Mouse (Mus musculus): Measurements from ENCODE around the gene Psmd13. TPM values are rescaled to one million over a fixed set of nuclear protein-coding genes. Genes with fewer than 3 reads are reported as not detected.
"Not testable (repeated sequence)": the region's sequence is repeated elsewhere in the genome, so short reads cannot be mapped to it uniquely, and the experiment has no call there.

The Psmd13 gene
- polyA plus RNA-seq, 1 experiment from 2014 or later: 197 TPM

DNA sequence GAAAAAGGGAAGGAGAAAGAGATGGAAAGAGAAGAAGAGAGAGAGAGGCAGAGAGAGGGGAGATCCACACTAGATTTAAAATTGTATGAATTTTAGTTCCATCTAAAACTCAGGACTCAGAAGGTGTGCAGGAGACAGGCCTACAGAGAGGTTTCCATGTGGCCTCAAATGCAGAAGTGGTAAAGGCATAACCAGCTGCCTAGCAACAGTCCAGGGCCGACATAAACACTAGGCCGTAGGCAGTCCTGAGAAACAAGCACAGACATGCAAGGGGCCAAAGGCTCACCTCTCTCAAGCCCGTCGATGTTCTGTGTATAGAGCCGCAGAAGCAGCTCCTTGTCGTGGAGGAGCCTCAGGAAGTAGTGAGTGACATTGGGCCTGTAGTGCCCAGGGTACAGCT lies 4.4 kb upstream of the Psmd13 start:
- Histone ChIP-seq H3K4me1 (ENCODE audit: control insufficient read depth, insufficient read depth, low read length) (peaks cover 11% of the 10 kb centered on the region), H3K4me2 (ENCODE audit: low read depth, low read length) (no peak overlapping the region), H3K9ac (ENCODE audit: low read depth, low read length) (no peak overlapping the region), H3K27ac (ENCODE audit: low read length) (no peak overlapping the region), H3K36me3 (ENCODE audit: control insufficient read depth, insufficient read depth, low read length) (peaks cover 5% of the 10 kb centered on the region; the same call in 1 of the 2 replicates), H3K4me3 (ENCODE audit: low read length) (no peak overlapping the region), H3K9me3 (ENCODE audit: control insufficient read depth, low read length) (no peaks in the 10 kb centered on the region), H3K27me3 (replicated peaks; ENCODE audit: control insufficient read depth, insufficient read depth, low read length) (no peaks in the 10 kb centered on the region)
- 78% methylated on average over 6 of the region's 6 CpGs for WGBS
- no peak for ATAC-seq

DNA sequence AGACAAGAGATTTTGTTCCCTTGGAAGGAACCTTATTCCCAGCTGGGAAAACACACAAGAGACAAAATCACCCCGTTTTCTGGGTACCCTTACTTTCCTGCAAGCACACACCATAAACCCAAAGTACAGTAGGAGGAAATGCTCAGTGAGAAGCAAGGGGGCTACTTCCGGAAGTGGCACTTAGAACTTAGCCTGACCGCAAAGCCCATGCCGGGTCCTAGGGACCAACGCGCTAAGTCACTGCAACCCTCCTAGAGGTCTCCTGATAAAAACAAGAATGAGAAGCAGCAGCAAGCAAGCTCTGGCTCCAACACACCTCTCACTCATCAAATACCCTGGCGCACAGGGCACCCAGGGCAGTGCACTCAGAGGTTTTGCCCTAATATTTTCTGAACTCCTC lies 2.4 kb upstream of the Psmd13 start:
- Histone ChIP-seq H3K9ac (ENCODE audit: low read depth, low read length) (no peak overlapping the region), H3K27me3 (replicated peaks; ENCODE audit: control insufficient read depth, insufficient read depth, low read length) (no peaks in the 10 kb centered on the region), H3K27ac (ENCODE audit: low read length) (no peak overlapping the region), H3K4me1 (ENCODE audit: control insufficient read depth, insufficient read depth, low read length) (peaks cover 15% of the 10 kb centered on the region), H3K4me2 (ENCODE audit: low read depth, low read length) (no peak overlapping the region), H3K36me3 (ENCODE audit: control insufficient read depth, insufficient read depth, low read length) (peaks cover 4% of the 10 kb centered on the region; the same call in 1 of the 2 replicates), H3K4me3 (ENCODE audit: low read length) (no peak overlapping the region), H3K9me3 (ENCODE audit: control insufficient read depth, low read length) (no peaks in the 10 kb centered on the region)
- 85% methylated on average over 7 of the region's 7 CpGs for WGBS
- no peak for ATAC-seq

DNA sequence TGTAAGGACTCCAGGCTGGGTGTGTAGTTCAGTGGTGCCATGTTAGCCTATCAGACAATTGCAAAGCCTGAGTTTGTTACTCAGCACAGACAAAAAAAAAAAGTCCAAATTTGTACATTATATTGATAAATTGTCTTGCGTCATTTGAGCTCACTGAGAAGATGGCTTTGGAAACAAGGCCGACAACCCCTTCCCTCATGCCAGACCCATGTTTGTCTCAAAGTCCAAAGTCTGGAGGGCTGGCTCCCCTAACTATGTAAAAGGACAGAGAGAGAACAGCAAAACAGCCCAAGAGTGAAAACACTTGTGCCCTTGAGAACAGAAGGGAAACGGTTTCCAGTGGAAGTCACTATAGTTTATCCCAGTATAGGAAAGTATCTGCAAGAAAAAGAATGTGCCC lies 1.3 kb upstream of the Psmd13 start:
- Histone ChIP-seq H3K36me3 (ENCODE audit: control insufficient read depth, insufficient read depth, low read length) (no peaks in the 10 kb centered on the region), H3K27ac (ENCODE audit: low read length) (peak overlapping the region; percentile 64; the same call in 1 of the 2 replicates), H3K4me3 (ENCODE audit: low read length) (no peak overlapping the region), H3K27me3 (replicated peaks; ENCODE audit: control insufficient read depth, insufficient read depth, low read length) (no peaks in the 10 kb centered on the region), H3K4me2 (ENCODE audit: low read depth, low read length) (peak overlapping the region; percentile 50; the same call in 1 of the 2 replicates), H3K4me1 (ENCODE audit: control insufficient read depth, insufficient read depth, low read length) (peaks cover 15% of the 10 kb centered on the region), H3K9ac (ENCODE audit: low read depth, low read length) (peak overlapping the region; percentile 27; the same call in 1 of the 2 replicates), H3K9me3 (ENCODE audit: control insufficient read depth, low read length) (no peaks in the 10 kb centered on the region)
- no peak for ATAC-seq
- 63% methylated on average over 3 of the region's 3 CpGs for WGBS

DNA sequence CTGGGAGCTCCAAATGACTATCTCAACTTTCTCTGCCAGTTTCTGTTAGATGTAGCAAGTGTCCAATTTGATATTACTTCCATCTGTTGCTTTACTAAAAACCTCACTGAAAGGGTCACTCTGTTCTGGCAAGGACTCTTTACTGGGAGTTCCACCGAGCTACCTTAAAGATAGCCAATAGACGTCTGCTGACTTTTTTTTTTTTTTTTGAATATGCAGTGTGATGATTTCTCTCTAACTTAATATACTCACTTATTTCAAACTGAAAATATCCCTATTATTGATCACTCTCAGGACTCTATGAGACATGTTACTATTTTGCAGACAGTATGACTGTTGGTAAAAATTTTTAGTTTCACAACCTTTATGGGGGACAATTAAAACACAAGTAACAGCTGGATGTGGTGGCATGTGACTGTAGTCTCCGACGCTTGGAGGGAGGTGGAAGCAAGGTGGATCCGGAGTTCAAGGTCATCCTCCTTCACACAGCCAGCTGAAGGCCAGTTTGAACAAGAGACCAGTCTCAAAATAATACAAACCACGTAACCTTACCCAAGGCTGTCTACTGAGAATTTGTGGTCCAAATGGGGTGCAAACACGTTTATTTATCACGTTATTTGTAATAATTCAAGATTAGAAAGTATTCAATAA lies 778 bp upstream of the Psmd13 start:
- Histone ChIP-seq H3K9me3 (ENCODE audit: control insufficient read depth, low read length) (no peaks in the 10 kb centered on the region), H3K27ac (ENCODE audit: low read length) (peak overlapping the region; percentile 64; the same call in 1 of the 2 replicates), H3K36me3 (ENCODE audit: control insufficient read depth, insufficient read depth, low read length) (no peaks in the 10 kb centered on the region), H3K9ac (ENCODE audit: low read depth, low read length) (peak overlapping the region; percentile 84), H3K4me2 (ENCODE audit: low read depth, low read length) (peak overlapping the region; percentile 50), H3K4me3 (ENCODE audit: low read length) (peak overlapping the region; percentile 81), H3K4me1 (ENCODE audit: control insufficient read depth, insufficient read depth, low read length) (peaks cover 15% of the 10 kb centered on the region), H3K27me3 (replicated peaks; ENCODE audit: control insufficient read depth, insufficient read depth, low read length) (no peaks in the 10 kb centered on the region)
- peak; percentile 8 for ATAC-seq
- 11% methylated on average over 8 of the region's 8 CpGs for WGBS

DNA sequence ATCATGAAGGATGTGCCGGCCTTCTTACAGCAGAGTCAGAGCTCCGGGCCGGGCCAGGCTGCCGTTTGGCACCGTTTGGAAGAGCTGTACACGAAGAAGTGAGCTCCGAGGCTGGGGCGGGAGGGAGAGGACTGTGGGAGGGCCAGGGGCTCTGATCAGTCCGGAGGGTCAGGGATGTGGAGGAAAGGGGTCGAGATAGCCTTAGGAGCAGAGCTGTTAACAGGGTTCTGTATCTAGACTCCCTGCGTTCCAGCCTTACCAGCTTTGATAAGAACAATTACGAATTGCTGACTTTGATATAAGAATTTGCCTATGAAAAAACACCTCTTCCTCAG lies 668 bp downstream of the Psmd13 start:
- Histone ChIP-seq H3K4me2 (ENCODE audit: low read depth, low read length) (peak overlapping the region; percentile 50), H3K36me3 (ENCODE audit: control insufficient read depth, insufficient read depth, low read length) (no peaks in the 10 kb centered on the region), H3K27ac (ENCODE audit: low read length) (peak overlapping the region; percentile 40), H3K4me1 (ENCODE audit: control insufficient read depth, insufficient read depth, low read length) (peaks cover 15% of the 10 kb centered on the region), H3K9me3 (ENCODE audit: control insufficient read depth, low read length) (no peaks in the 10 kb centered on the region), H3K27me3 (replicated peaks; ENCODE audit: control insufficient read depth, insufficient read depth, low read length) (no peaks in the 10 kb centered on the region), H3K4me3 (ENCODE audit: low read length) (peak overlapping the region; percentile 81), H3K9ac (ENCODE audit: low read depth, low read length) (peak overlapping the region; percentile 84)
- WGBS: under 1% methylated on average over 12 of the region's 12 CpGs
- no peak; the same call in 1 of the 2 replicates for ATAC-seq

DNA sequence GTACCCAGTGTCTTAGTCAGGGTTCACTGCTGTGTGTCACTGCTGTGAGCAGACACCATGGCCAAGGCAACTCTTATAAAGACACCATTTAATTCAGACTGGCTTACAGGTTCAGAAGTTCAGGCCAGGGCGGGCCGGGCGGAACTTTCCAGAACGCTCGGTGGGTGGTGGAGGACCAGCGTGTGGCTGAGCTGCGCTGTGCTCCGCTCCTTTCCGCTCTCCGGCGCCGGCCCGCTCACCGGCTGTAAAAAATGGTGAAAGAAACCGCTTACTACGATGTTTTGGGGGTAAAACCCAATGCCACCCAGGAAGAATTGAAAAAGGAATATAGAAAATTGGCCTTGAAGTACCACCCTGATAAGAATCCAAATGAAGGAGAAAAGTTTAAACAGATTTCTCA lies 8.9 kb downstream of the Psmd13 start:
- not testable (repeated sequence) for ATAC-seq; H3K4me3 ChIP-seq (ENCODE audit: low read length)

DNA sequence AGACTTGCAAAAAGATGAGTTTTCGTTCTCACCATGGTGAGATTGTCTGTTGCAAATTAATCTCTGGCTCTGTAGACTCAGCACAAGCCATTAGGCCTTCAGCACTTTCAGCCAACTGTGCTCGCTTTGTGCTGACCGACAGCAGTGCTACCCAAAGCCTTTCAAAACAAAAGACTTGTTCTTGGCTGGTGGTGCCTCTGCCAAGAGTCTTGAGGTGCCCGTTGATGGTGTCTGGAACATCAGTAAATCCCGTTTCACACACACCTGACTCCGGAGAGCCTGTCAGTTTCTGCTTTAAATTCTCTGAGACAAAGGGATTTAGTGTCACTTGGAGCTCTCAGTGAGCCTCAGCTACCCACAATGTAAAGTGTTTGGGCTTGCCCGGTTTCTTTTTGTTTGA lies 12.3 kb downstream of the Psmd13 start:
- 91% methylated on average over 7 of the region's 7 CpGs for WGBS
- H3K4me1 ChIP-seq (ENCODE audit: control insufficient read depth, insufficient read depth, low read length): no peaks in the 10 kb centered on the region
- no peaks in the 10 kb centered on the region for H3K9me3 ChIP-seq (ENCODE audit: control insufficient read depth, low read length)
- H3K4me2 ChIP-seq (ENCODE audit: low read depth, low read length): no peak overlapping the region
- no peak overlapping the region for H3K9ac ChIP-seq (ENCODE audit: low read depth, low read length)
- peaks cover 4% of the 10 kb centered on the region; the same call in 1 of the 2 replicates for H3K36me3 ChIP-seq (ENCODE audit: control insufficient read depth, insufficient read depth, low read length)
- no peak overlapping the region for H3K27ac ChIP-seq (ENCODE audit: low read length)
- no peak overlapping the region for H3K4me3 ChIP-seq (ENCODE audit: low read length)
- H3K27me3 ChIP-seq (replicated peaks; ENCODE audit: control insufficient read depth, insufficient read depth, low read length): no peaks in the 10 kb centered on the region
- ATAC-seq: no peak

More for the DNA sequence above, 8.9 kb downstream of the Psmd13 start:
- not testable (repeated sequence) for H3K27ac ChIP-seq (ENCODE audit: low read length); H3K4me1 ChIP-seq (ENCODE audit: control insufficient read depth, insufficient read depth, low read length); H3K9ac ChIP-seq (ENCODE audit: low read depth, low read length); H3K27me3 ChIP-seq (replicated peaks; ENCODE audit: control insufficient read depth, insufficient read depth, low read length); H3K36me3 ChIP-seq (ENCODE audit: control insufficient read depth, insufficient read depth, low read length); H3K9me3 ChIP-seq (ENCODE audit: control insufficient read depth, low read length); H3K4me2 ChIP-seq (ENCODE audit: low read depth, low read length)
- WGBS: 97% methylated on average over 16 of the region's 16 CpGs

DNA sequence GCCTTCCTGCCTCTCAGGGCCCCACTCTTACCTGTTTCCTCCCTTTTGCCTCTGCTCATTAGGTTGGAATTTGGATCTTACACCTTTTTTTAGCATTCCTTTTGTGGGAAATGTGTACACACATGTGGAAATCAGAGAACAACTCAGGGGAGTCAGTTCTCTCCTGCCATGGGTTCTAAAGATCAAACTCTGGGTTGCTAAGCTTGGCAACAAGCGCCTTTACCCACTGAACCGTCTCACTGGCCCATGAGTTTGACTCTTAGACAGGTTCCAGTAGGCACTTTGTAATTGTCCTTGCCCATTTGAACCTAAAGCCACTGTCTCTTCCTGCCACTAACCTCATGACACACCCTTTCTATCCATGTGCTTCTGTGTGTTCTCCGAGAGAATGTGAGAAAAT lies 12.8 kb downstream of the Psmd13 start:
- Histone ChIP-seq H3K4me3 (ENCODE audit: low read length) (no peak overlapping the region), H3K4me2 (ENCODE audit: low read depth, low read length) (no peak overlapping the region), H3K27ac (ENCODE audit: low read length) (no peak overlapping the region), H3K9me3 (ENCODE audit: control insufficient read depth, low read length) (no peaks in the 10 kb centered on the region), H3K36me3 (ENCODE audit: control insufficient read depth, insufficient read depth, low read length) (peaks cover 7% of the 10 kb centered on the region), H3K9ac (ENCODE audit: low read depth, low read length) (no peak overlapping the region), H3K27me3 (replicated peaks; ENCODE audit: control insufficient read depth, insufficient read depth, low read length) (no peaks in the 10 kb centered on the region), H3K4me1 (ENCODE audit: control insufficient read depth, insufficient read depth, low read length) (no peaks in the 10 kb centered on the region)
- WGBS: 94% methylated on average over 3 of the region's 3 CpGs
- no peak for ATAC-seq

DNA sequence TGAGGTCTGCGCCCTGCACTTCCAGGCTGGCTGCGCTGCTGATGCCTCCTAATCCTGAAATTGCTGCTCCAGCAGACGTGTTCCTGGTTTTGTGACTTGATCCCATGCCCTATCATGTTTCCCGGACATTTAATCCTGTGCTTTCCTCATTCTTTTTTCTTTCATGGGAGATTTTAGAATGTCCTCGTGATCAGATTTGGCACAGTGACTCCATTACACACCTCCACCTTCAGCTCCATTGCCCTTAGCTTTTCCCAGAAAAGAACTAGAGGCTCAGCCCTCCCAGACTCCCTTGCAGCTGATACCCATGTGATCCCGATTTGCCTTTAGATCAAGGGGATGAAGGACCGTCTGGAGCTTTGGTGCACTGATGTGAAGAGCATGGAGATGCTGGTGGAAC lies 16.1 kb downstream of the Psmd13 start:
- H3K27ac ChIP-seq (ENCODE audit: low read length): no peak overlapping the region
- ATAC-seq: no peak
- WGBS: 86% methylated on average over 7 of the region's 7 CpGs
- no peaks in the 10 kb centered on the region for H3K9me3 ChIP-seq (ENCODE audit: control insufficient read depth, low read length)
- no peaks in the 10 kb centered on the region for H3K27me3 ChIP-seq (replicated peaks; ENCODE audit: control insufficient read depth, insufficient read depth, low read length)
- H3K4me1 ChIP-seq (ENCODE audit: control insufficient read depth, insufficient read depth, low read length): no peaks in the 10 kb centered on the region
- no peak overlapping the region for H3K4me3 ChIP-seq (ENCODE audit: low read length)
- no peak overlapping the region for H3K4me2 ChIP-seq (ENCODE audit: low read depth, low read length)
- no peak overlapping the region for H3K9ac ChIP-seq (ENCODE audit: low read depth, low read length)
- peaks cover 7% of the 10 kb centered on the region for H3K36me3 ChIP-seq (ENCODE audit: control insufficient read depth, insufficient read depth, low read length)

DNA sequence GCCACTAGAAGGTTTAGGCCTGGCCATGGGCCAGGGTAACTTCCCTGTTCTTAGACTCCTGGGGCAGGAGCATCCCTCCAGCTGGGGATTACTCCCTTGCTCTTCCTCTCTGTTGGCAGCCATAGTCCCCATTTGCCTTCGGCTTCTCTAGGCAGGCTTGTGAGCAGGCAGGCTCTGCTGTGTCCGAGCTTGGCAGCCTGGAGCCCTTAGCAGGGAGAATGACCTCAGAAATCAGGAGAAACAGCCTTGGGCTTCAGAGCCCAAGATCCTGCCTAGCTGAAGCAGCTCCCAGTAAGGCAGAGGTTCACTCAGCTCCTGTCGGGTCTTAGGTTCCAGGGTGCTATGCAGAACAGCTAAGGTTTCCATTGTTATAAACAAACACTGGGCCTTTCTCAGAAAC lies 17.4 kb downstream of the Psmd13 start:
- H3K4me3 ChIP-seq (ENCODE audit: low read length): no peak overlapping the region
- H3K27me3 ChIP-seq (replicated peaks; ENCODE audit: control insufficient read depth, insufficient read depth, low read length): no peaks in the 10 kb centered on the region
- H3K9me3 ChIP-seq (ENCODE audit: control insufficient read depth, low read length): no peaks in the 10 kb centered on the region
- peaks cover 2% of the 10 kb centered on the region; the same call in 1 of the 2 replicates for H3K4me1 ChIP-seq (ENCODE audit: control insufficient read depth, insufficient read depth, low read length)
- H3K36me3 ChIP-seq (ENCODE audit: control insufficient read depth, insufficient read depth, low read length): peaks cover 7% of the 10 kb centered on the region
- no peak overlapping the region for H3K9ac ChIP-seq (ENCODE audit: low read depth, low read length)
- 67% methylated on average over 3 of the region's 3 CpGs for WGBS
- no peak for ATAC-seq
- no peak overlapping the region for H3K27ac ChIP-seq (ENCODE audit: low read length)
- H3K4me2 ChIP-seq (ENCODE audit: low read depth, low read length): no peak overlapping the region

All from intestine, embryonic 16.5 days (tissue).